Mouse (Mus musculus): ENCODE measurements around the gene Utp6. TPM values are rescaled to one million over a fixed set of nuclear protein-coding genes. Genes with fewer than 3 reads are reported as not detected.
A peak's percentile ranks its signal among the peaks of the same experiment; 100 is the strongest.

Gene Utp6
- polyA plus RNA-seq, 1 experiment from 2014 or later = 43.3 TPM

- WGBS = 90% methylated on average over 6 of the region's 6 CpGs
- Histone ChIP-seq H3K4me1 (no peaks in the 10 kb centered on the region), H3K4me3 (no peak overlapping the region), H3K36me3 (no peaks in the 10 kb centered on the region), H3K4me2 (no peak overlapping the region), H3K27me3 (no peaks in the 10 kb centered on the region), H3K9me3 (no peaks in the 10 kb centered on the region), H3K9ac (no peak overlapping the region), H3K27ac (no peak overlapping the region)
- no peak for ATAC-seq (ENCODE audit: insufficient number of reproducible peaks, low FRiP score, low TSS enrichment, low read depth)
Measured at GRCm38 (mm10) chr11:79901146-79901545, 61.0 kb downstream of the Utp6 start.

- Histone ChIP-seq H3K9me3 (no peaks in the 10 kb centered on the region), H3K4me3 (no peak overlapping the region), H3K4me2 (no peak overlapping the region), H3K36me3 (no peaks in the 10 kb centered on the region), H3K9ac (no peak overlapping the region), H3K27me3 (no peaks in the 10 kb centered on the region), H3K27ac (no peak overlapping the region), H3K4me1 (no peaks in the 10 kb centered on the region)
- WGBS = 86% methylated on average over 6 of the region's 6 CpGs
- ATAC-seq (ENCODE audit: insufficient number of reproducible peaks, low FRiP score, low TSS enrichment, low read depth) = no peak
Measured at GRCm38 (mm10) chr11:79892259-79892658, 69.9 kb downstream of the Utp6 start.

- WGBS = 90% methylated on average over 2 of the region's 2 CpGs
- no peak overlapping the region for H3K27ac ChIP-seq
- H3K4me1 ChIP-seq = no peaks in the 10 kb centered on the region
- no peak overlapping the region for H3K9ac ChIP-seq
- no peaks in the 10 kb centered on the region for H3K36me3 ChIP-seq
- no peak for ATAC-seq (ENCODE audit: insufficient number of reproducible peaks, low FRiP score, low TSS enrichment, low read depth)
- H3K27me3 ChIP-seq = no peaks in the 10 kb centered on the region
- H3K9me3 ChIP-seq = no peaks in the 10 kb centered on the region
- H3K4me2 ChIP-seq = no peak overlapping the region
- H3K4me3 ChIP-seq = no peak overlapping the region
Measured at GRCm38 (mm10) chr11:79890822-79891221, 71.4 kb downstream of the Utp6 start.

GRCm38 (mm10) chr11:79886961-79887360 is 75.2 kb downstream of the Utp6 start:
- Histone ChIP-seq H3K9me3 (no peaks in the 10 kb centered on the region), H3K27ac (no peak overlapping the region), H3K27me3 (no peaks in the 10 kb centered on the region), H3K4me3 (no peak overlapping the region), H3K4me2 (no peak overlapping the region), H3K36me3 (no peaks in the 10 kb centered on the region), H3K4me1 (no peaks in the 10 kb centered on the region), H3K9ac (no peak overlapping the region)
- 0 out of 2 replicates have a peak, but pooled peaks have one; percentile 35 for ATAC-seq (ENCODE audit: insufficient number of reproducible peaks, low FRiP score, low TSS enrichment, low read depth)
- WGBS = 86% methylated on average over 1 of the region's 1 CpGs

DNA sequence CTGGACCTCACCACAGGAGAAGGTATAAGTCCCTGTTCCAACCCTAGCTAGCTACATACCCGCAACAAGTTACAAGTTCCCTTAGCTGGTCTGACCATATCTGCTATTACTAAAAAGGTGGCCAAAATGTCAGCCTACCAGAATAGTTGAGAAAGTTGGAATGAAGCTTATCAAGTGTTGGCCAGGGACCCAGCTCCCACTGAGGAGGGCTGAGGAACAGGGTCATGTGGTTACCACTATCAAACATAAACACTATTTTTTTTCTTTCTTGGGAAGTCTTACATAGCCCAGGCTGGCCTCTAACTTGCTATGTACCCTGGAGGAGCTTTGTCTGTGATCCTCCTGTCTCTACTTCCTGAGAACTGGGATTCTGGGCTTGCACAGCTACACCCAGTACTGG is 75.8 kb downstream of the Utp6 start:
- Histone ChIP-seq H3K9ac (no peak overlapping the region), H3K4me2 (no peak overlapping the region), H3K27ac (no peak overlapping the region), H3K27me3 (no peaks in the 10 kb centered on the region), H3K36me3 (no peaks in the 10 kb centered on the region), H3K9me3 (no peaks in the 10 kb centered on the region), H3K4me3 (no peak overlapping the region), H3K4me1 (no peaks in the 10 kb centered on the region)
- 100% methylated on average over 1 of the region's 1 CpGs for WGBS
- ATAC-seq (ENCODE audit: insufficient number of reproducible peaks, low FRiP score, low TSS enrichment, low read depth) = no peak

- H3K9me3 ChIP-seq = no peaks in the 10 kb centered on the region
- H3K4me1 ChIP-seq = no peaks in the 10 kb centered on the region
- no peak overlapping the region for H3K27ac ChIP-seq
- H3K36me3 ChIP-seq = no peaks in the 10 kb centered on the region
- H3K27me3 ChIP-seq = no peaks in the 10 kb centered on the region
- no peak overlapping the region for H3K4me3 ChIP-seq
- no peak overlapping the region for H3K9ac ChIP-seq
- WGBS = 77% methylated on average over 13 of the region's 13 CpGs
- no peak overlapping the region for H3K4me2 ChIP-seq
- ATAC-seq (ENCODE audit: insufficient number of reproducible peaks, low FRiP score, low TSS enrichment, low read depth) = peak; percentile 67; the same call in 1 of the 2 replicates
Measured at GRCm38 (mm10) chr11:79885713-79886393, 76.3 kb downstream of the Utp6 start.

DNA sequence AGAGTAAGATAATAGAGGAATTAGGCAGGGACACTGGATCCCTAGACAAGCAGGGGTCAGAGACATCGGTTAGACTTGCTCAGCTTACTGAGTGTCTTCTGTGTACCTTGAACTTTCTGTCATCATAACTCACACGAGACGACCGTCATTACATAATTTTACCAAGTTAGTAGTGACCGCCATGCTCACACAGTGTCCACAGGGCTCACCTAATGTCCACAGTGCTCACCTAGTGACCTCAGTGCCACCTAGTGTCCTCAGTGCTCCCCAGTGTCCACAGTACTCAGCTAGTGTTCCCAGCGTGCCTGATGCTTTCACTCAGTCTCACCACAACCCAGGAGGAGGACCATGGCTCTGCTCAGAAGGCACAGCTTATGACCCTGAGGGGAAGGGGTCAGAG is 77.4 kb downstream of the Utp6 start:
- no peak overlapping the region for H3K27ac ChIP-seq
- H3K36me3 ChIP-seq = no peaks in the 10 kb centered on the region
- no peak overlapping the region for H3K9ac ChIP-seq
- H3K27me3 ChIP-seq = no peaks in the 10 kb centered on the region
- no peak for ATAC-seq (ENCODE audit: insufficient number of reproducible peaks, low FRiP score, low TSS enrichment, low read depth)
- no peak overlapping the region for H3K4me2 ChIP-seq
- 81% methylated on average over 6 of the region's 6 CpGs for WGBS
- no peak overlapping the region for H3K4me3 ChIP-seq
- H3K4me1 ChIP-seq = no peaks in the 10 kb centered on the region
- no peaks in the 10 kb centered on the region for H3K9me3 ChIP-seq

Other genes with a start within 250 kb of the Utp6 start
- gene Suz12, start 30.7 kb upstream of the Utp6 start, polyA plus RNA-seq (2015; fragmentation: Nextera tagmentation; extraction: Ambion mirVana) = 13.2 and 17.3 TPM in 2 replicates
- gene Crlf3, start 118.6 kb upstream of the Utp6 start, polyA plus RNA-seq (2015; fragmentation: Nextera tagmentation; extraction: Ambion mirVana) = 44.2 and 44.4 TPM in 2 replicates
- 8.7 and 9.3 TPM in 2 replicates for gene Atad5, start 127.0 kb upstream of the Utp6 start, polyA plus RNA-seq (2015; fragmentation: Nextera tagmentation; extraction: Ambion mirVana)
- 27.1 and 28.3 TPM in 2 replicates for gene Tefm, start 179.8 kb upstream of the Utp6 start, polyA plus RNA-seq (2015; fragmentation: Nextera tagmentation; extraction: Ambion mirVana)
- 1.9 and 2.5 TPM in 2 replicates for gene Adap2, start 191.7 kb upstream of the Utp6 start, polyA plus RNA-seq (2015; fragmentation: Nextera tagmentation; extraction: Ambion mirVana)
- gene Rnf135, start 221.5 kb upstream of the Utp6 start, polyA plus RNA-seq (2015; fragmentation: Nextera tagmentation; extraction: Ambion mirVana) = 9.2 and 10.1 TPM in 2 replicates
- gene Rhot1, start 246.6 kb upstream of the Utp6 start, polyA plus RNA-seq (2015; fragmentation: Nextera tagmentation; extraction: Ambion mirVana) = 51.3 and 54.1 TPM in 2 replicates

Measured in limb, embryonic 15.5 days (tissue).